Mouse (Mus musculus) heart, embryonic 10.5 days (tissue): ENCODE measurements around the gene 5730507C01Rik. TPM values are rescaled to one million over a fixed set of nuclear protein-coding genes. Genes with fewer than 3 reads are reported as not detected.
"Not testable (repeated sequence)": the region's sequence is repeated elsewhere in the genome, so short reads cannot be mapped to it uniquely, and the experiment has no call there.

ENCODE experiments used
- DNase-seq: peaks from one replicate; pipeline ENCODE4 v3.0.0-alpha.2; 2017; ENCODE audit warnings: low spot score
- H3K27ac ChIP-seq: fragments of 300-500 bp; sonication (generic); 2 replicates; pipeline ENCODE4 v1.5.1; 2016; ENCODE audit warnings: mild to moderate bottlenecking
- H3K27me3 ChIP-seq: fragments of 300-500 bp; sonication (generic); 2 replicates; pipeline ENCODE4 v1.6.1; 2016; ENCODE audit warnings: mild to moderate bottlenecking; ENCODE audit not compliant: poor library complexity, insufficient read depth, severe bottlenecking
- H3K36me3 ChIP-seq: fragments of 300-500 bp; sonication (generic); 2 replicates; pipeline ENCODE4 v1.6.1; 2016; ENCODE audit warnings: mild to moderate bottlenecking, moderate library complexity
- H3K4me1 ChIP-seq: fragments of 300-500 bp; sonication (generic); 2 replicates; pipeline ENCODE4 v1.6.1; 2016; ENCODE audit warnings: mild to moderate bottlenecking
- H3K4me3 ChIP-seq: fragments of 300-500 bp; sonication (generic); 2 replicates; pipeline ENCODE4 v1.5.1; 2016; ENCODE audit warnings: mild to moderate bottlenecking, moderate library complexity
- H3K9me3 ChIP-seq: fragments of 300-500 bp; sonication (generic); 2 replicates; pipeline ENCODE4 v1.6.1; 2016; ENCODE audit warnings: mild to moderate bottlenecking, moderate library complexity
- WGBS: fragments of 180-500 bp; shearing (Covaris S2); methylation state at CpG from one replicate; pipeline ENCODE4 v1.1.7; 2016; 5-methylcytosine and 5-hydroxymethylcytosine counted together
- polyA plus RNA-seq: library from polyadenylated mRNA; unstranded; fragments of >200 nt; fragmentation: Nextera tagmentation; extraction: Ambion mirVana; gene quantifications from 2 replicates; pipeline ENCODE4 v1.2.1, GENCODE M21; 2016

The 5730507C01Rik gene
- 1.7 and 2.3 TPM in 2 replicates for polyA plus RNA-seq

DNA sequence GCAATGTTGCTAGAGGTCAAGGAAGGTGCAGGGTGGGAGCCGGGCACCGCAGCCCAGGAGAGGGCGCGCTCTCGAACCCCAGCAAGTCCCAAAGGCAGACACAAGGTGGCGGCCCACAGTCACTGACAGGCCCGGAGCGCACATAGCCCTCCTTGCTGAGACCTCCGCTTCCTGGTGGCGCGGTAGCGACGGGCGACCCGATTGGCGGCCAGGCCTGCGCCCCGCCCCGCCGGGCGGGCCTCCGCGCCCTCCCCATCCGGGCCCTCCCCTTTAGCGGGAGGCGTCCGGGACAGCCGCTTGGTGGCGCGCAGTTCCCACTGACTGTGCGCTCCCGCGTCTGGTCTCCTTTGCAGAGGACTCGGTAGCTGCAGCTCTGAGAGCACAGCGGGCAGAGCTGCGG lies at the start of gene 5730507C01Rik:
Gene 5730507C01Rik (plus strand): TSS at position 340 of the 400 bp plus-strand sequence.
- no peaks in the 10 kb centered on the region for H3K4me1 ChIP-seq
- 5% methylated on average over 36 of the region's 36 CpGs for WGBS
- peaks cover 11% of the 10 kb centered on the region for H3K27me3 ChIP-seq
- H3K4me3 ChIP-seq, result peak within 1 kb of the TSS; percentile 57
- H3K9me3 ChIP-seq, result peaks cover 16% of the 10 kb centered on the region
- H3K36me3 ChIP-seq, result no peaks in the 10 kb centered on the region
- DNase-seq, result peak; percentile 75
- peak within 1 kb of the TSS; percentile 36; the same call in 1 of the 2 replicates for H3K27ac ChIP-seq

DNA sequence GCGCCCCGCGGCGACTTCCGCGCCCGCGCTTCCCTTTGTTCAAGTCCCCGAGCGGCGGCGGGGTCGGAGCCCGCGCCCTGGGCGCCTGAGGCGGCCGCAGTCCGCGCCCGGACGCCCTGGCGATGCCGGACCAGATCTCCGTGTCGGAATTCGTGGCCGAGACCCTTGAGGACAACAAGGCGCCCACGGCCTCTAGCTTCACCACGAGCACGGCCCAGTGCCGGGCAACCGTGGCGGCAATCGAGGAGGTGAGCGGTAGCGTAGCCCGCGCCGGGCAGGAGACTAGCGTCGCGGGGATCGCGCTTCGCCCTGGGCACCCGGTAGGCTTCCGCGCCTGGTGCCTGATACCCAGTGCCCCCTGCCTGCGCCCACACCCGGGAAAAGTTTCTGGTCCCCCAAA lies 306 bp downstream of the 5730507C01Rik start:
- not testable (repeated sequence) for DNase-seq, H3K36me3 ChIP-seq
- WGBS, result 3% methylated on average over 52 of the region's 52 CpGs

DNA sequence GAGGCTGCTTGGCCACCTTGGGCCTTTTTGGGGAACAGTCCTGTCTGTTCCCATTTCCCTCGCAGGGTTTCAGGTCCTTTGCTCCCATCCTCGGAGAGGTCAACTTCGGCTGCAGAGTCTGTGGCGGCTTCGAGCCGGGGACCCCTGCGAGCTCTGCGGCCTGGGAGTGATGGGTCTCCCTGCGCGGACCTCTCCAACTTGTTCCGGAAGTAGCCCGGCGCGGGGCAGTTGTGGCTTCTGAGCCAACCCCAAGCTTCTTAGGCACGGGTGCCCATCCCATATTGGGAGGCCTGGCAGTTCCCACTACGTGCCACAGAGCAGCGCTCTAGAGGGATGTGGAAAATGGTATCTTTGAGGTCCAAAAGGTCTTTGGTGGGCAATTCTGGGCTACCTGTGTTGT lies 767 bp downstream of the 5730507C01Rik start:
- not testable (repeated sequence) for H3K36me3 ChIP-seq, H3K27ac ChIP-seq, DNase-seq, H3K4me1 ChIP-seq
- peaks cover 16% of the 10 kb centered on the region for H3K9me3 ChIP-seq
- peak overlapping the region; percentile 57 for H3K4me3 ChIP-seq
- peaks cover 11% of the 10 kb centered on the region for H3K27me3 ChIP-seq
- WGBS, result 8% methylated on average over 17 of the region's 17 CpGs

More for the DNA sequence above, 306 bp downstream of the 5730507C01Rik start:
- Histone ChIP-seq H3K9me3 (peaks cover 16% of the 10 kb centered on the region), H3K27me3 (peaks cover 11% of the 10 kb centered on the region), H3K27ac (peak overlapping the region; percentile 36; the same call in 1 of the 2 replicates), H3K4me3 (peak overlapping the region; percentile 57)
- H3K4me1 ChIP-seq, result not testable (repeated sequence)
